Mouse (Mus musculus) forebrain, embryonic 15.5 days (tissue): Measurements from ENCODE around the gene Spred3. TPM values are rescaled to one million over a fixed set of nuclear protein-coding genes. Genes with fewer than 3 reads are reported as not detected.
A peak's percentile ranks its signal among the peaks of the same experiment; 100 is the strongest.
"Not testable (repeated sequence)": the region's sequence is repeated elsewhere in the genome, so short reads cannot be mapped to it uniquely, and the experiment has no call there.

Experiments
- ATAC-seq: fragments of 200-750 bp; cut with Nextera tagmentation; replicated peaks from 2 replicates; pipeline ENCODE4 v1.8.0; 2017; ENCODE audit warnings: mild to moderate bottlenecking, moderate TSS enrichment, moderate library complexity
- H3K27ac ChIP-seq: fragments of 300-500 bp; sonication (generic); replicated peaks from 2 replicates; pipeline ENCODE4 v1.5.1; 2015; ENCODE audit warnings: mild to moderate bottlenecking, inconsistent platforms
- H3K27me3 ChIP-seq: fragments of 300-500 bp; sonication (generic); 2 replicates; pipeline ENCODE4 v1.6.1; 2015; ENCODE audit warnings: inconsistent platforms
- H3K36me3 ChIP-seq: fragments of 300-500 bp; sonication (generic); 2 replicates; pipeline ENCODE4 v1.6.1; 2015; ENCODE audit warnings: mild to moderate bottlenecking, inconsistent platforms
- H3K4me1 ChIP-seq: fragments of 300-500 bp; sonication (generic); 2 replicates; pipeline ENCODE4 v1.6.1; 2015; ENCODE audit warnings: inconsistent platforms
- H3K4me2 ChIP-seq: fragments of 300-500 bp; sonication (generic); replicated peaks from 2 replicates; pipeline ENCODE4 v1.6.1; 2015; ENCODE audit warnings: mild to moderate bottlenecking, inconsistent platforms
- H3K4me3 ChIP-seq: fragments of 300-500 bp; sonication (generic); 2 replicates; pipeline ENCODE4 v1.5.1; 2015; ENCODE audit warnings: mild to moderate bottlenecking, inconsistent platforms
- H3K9ac ChIP-seq: fragments of 300-500 bp; sonication (generic); replicated peaks from 2 replicates; pipeline ENCODE4 v1.6.1; 2015; ENCODE audit warnings: mild to moderate bottlenecking, inconsistent platforms
- H3K9me3 ChIP-seq: fragments of 300-500 bp; sonication (generic); 2 replicates; pipeline ENCODE4 v1.6.1; 2016; ENCODE audit warnings: inconsistent platforms
- WGBS: fragments of 180-500 bp; shearing (Covaris S2); methylation state at CpG from one replicate; pipeline ENCODE4 v1.1.7; 2015; ENCODE audit warnings: mixed read lengths; 5-methylcytosine and 5-hydroxymethylcytosine counted together
- polyA plus RNA-seq: library from polyadenylated mRNA; unstranded; fragments of >200 nt; fragmentation: Nextera tagmentation; extraction: Ambion mirVana; gene quantifications from 2 replicates; pipeline ENCODE4 v1.2.1, GENCODE M21; 2015

Spred3 gene
- 6.4 TPM in 2 replicates for polyA plus RNA-seq

GRCm38 (mm10) chr7:29170066-29170754 lies at the start of gene Spred3, which contains the start of gene Ggn:
Spred3 (minus strand) TSS chr7:29170411.
Ggn (plus strand) TSS chr7:29170210.
- H3K9ac ChIP-seq = peak within 1 kb of the TSS; percentile 67
- under 1% methylated on average over 30 of the region's 30 CpGs for WGBS
- peak within 1 kb of the TSS; percentile 82 for H3K4me2 ChIP-seq
- peaks cover 40% of the 10 kb centered on the region for H3K4me1 ChIP-seq
- H3K4me3 ChIP-seq = peak within 1 kb of the TSS; percentile 83
- ATAC-seq = peak; percentile 47
- H3K27me3 ChIP-seq = peaks cover 37% of the 10 kb centered on the region
- peaks cover 25% of the 10 kb centered on the region for H3K36me3 ChIP-seq
- no peaks in the 10 kb centered on the region for H3K9me3 ChIP-seq
- peak within 1 kb of the TSS; percentile 86 for H3K27ac ChIP-seq

- no peak for ATAC-seq
- no peak overlapping the region for H3K27ac ChIP-seq
- WGBS = 47% methylated on average over 15 of the region's 15 CpGs
- H3K36me3 ChIP-seq = no peaks in the 10 kb centered on the region
- H3K4me1 ChIP-seq = peaks cover 15% of the 10 kb centered on the region
- H3K4me2 ChIP-seq = no peak overlapping the region
- H3K9ac ChIP-seq = no peak overlapping the region
- peaks cover 8% of the 10 kb centered on the region; the same call in 1 of the 2 replicates for H3K27me3 ChIP-seq
- H3K4me3 ChIP-seq = no peak overlapping the region
- H3K9me3 ChIP-seq = no peaks in the 10 kb centered on the region
Measured at GRCm38 (mm10) chr7:29214846-29215245, 44.6 kb upstream of the Spred3 start.

- Histone ChIP-seq H3K27ac (no peak overlapping the region), H3K27me3 (peaks cover 8% of the 10 kb centered on the region; the same call in 1 of the 2 replicates), H3K4me2 (no peak overlapping the region), H3K9me3 (no peaks in the 10 kb centered on the region), H3K36me3 (no peaks in the 10 kb centered on the region), H3K9ac (no peak overlapping the region), H3K4me1 (peaks cover 15% of the 10 kb centered on the region), H3K4me3 (no peak overlapping the region)
- ATAC-seq = no peak
- 69% methylated on average over 2 of the region's 2 CpGs for WGBS
Measured at GRCm38 (mm10) chr7:29214236-29214635, 44.0 kb upstream of the Spred3 start.

GRCm38 (mm10) chr7:29213675-29214082 lies 43.5 kb upstream of the Spred3 start, which contains the start of gene Catsperg1:
Catsperg1 (minus strand) TSS chr7:29214035.
- Histone ChIP-seq H3K4me3 (peak within 1 kb of the TSS; percentile 31), H3K9me3 (no peaks in the 10 kb centered on the region), H3K27me3 (peaks cover 8% of the 10 kb centered on the region; the same call in 1 of the 2 replicates), H3K27ac (0 out of 2 replicates have a peak within 1 kb of the TSS, but pooled peaks have one; percentile 23), H3K4me1 (peaks cover 15% of the 10 kb centered on the region), H3K36me3 (no peaks in the 10 kb centered on the region), H3K4me2 (peak within 1 kb of the TSS; percentile 46), H3K9ac (no peak within 1 kb of the TSS)
- ATAC-seq = peak; percentile 68
- 2% methylated on average over 20 of the region's 20 CpGs for WGBS

- Histone ChIP-seq H3K4me3 (peak overlapping the region; percentile 31), H3K4me2 (peak overlapping the region; percentile 46), H3K4me1 (peaks cover 15% of the 10 kb centered on the region)
- ATAC-seq = peak; percentile 51; the same call in 1 of the 2 replicates
- H3K36me3 ChIP-seq, H3K9me3 ChIP-seq, H3K9ac ChIP-seq, H3K27me3 ChIP-seq, H3K27ac ChIP-seq: not testable (repeated sequence)
- 18% methylated on average over 40 of the region's 40 CpGs for WGBS
Measured at GRCm38 (mm10) chr7:29212775-29213560, 42.8 kb upstream of the Spred3 start.

- WGBS = 15% methylated on average over 26 of the region's 26 CpGs
- 0 out of 2 replicates have a peak overlapping the region, but pooled peaks have one; percentile 46 for H3K4me2 ChIP-seq
Measured at GRCm38 (mm10) chr7:29212199-29212765, 42.1 kb upstream of the Spred3 start.

GRCm38 (mm10) chr7:29211415-29212198 lies 41.4 kb upstream of the Spred3 start:
- H3K4me2 ChIP-seq = peak overlapping the region; percentile 38
- 7% methylated on average over 34 of the region's 34 CpGs for WGBS
- H3K9me3 ChIP-seq = no peaks in the 10 kb centered on the region
- 0 out of 2 replicates have a peak, but pooled peaks have one; percentile 42 for ATAC-seq
- H3K27ac ChIP-seq = no peak overlapping the region
- peak overlapping the region; percentile 33 for H3K4me3 ChIP-seq
- no peaks in the 10 kb centered on the region for H3K36me3 ChIP-seq
- H3K9ac ChIP-seq = no peak overlapping the region
- peaks cover 8% of the 10 kb centered on the region; the same call in 1 of the 2 replicates for H3K27me3 ChIP-seq
- peaks cover 15% of the 10 kb centered on the region for H3K4me1 ChIP-seq

More at GRCm38 (mm10) chr7:29212199-29212765, 42.1 kb upstream of the Spred3 start:
- no peak overlapping the region for H3K9ac ChIP-seq
- no peak overlapping the region; the same call in 1 of the 2 replicates for H3K4me3 ChIP-seq
- no peaks in the 10 kb centered on the region for H3K36me3 ChIP-seq
- H3K27me3 ChIP-seq = peaks cover 8% of the 10 kb centered on the region; the same call in 1 of the 2 replicates
- H3K9me3 ChIP-seq = no peaks in the 10 kb centered on the region
- ATAC-seq = no peak
- no peak overlapping the region for H3K27ac ChIP-seq
- peaks cover 15% of the 10 kb centered on the region for H3K4me1 ChIP-seq

GRCm38 (mm10) chr7:29211013-29211412 lies 40.8 kb upstream of the Spred3 start:
- not testable (repeated sequence) for H3K9ac ChIP-seq, H3K9me3 ChIP-seq, H3K36me3 ChIP-seq, H3K27ac ChIP-seq, ATAC-seq, H3K27me3 ChIP-seq
- Histone ChIP-seq H3K4me2 (peak overlapping the region; percentile 38), H3K4me3 (peak overlapping the region; percentile 33; the same call in 1 of the 2 replicates), H3K4me1 (peaks cover 15% of the 10 kb centered on the region)
- WGBS = 30% methylated on average over 15 of the region's 15 CpGs

- Histone ChIP-seq H3K9me3 (no peaks in the 10 kb centered on the region), H3K27me3 (no peaks in the 10 kb centered on the region), H3K27ac (no peak overlapping the region), H3K4me1 (no peaks in the 10 kb centered on the region), H3K36me3 (no peaks in the 10 kb centered on the region), H3K9ac (no peak overlapping the region), H3K4me3 (no peak overlapping the region), H3K4me2 (no peak overlapping the region)
- no peak for ATAC-seq
- 83% methylated on average over 6 of the region's 6 CpGs for WGBS
Measured at GRCm38 (mm10) chr7:29202577-29202976, 32.4 kb upstream of the Spred3 start.

GRCm38 (mm10) chr7:29194230-29194629 lies 24.0 kb upstream of the Spred3 start:
- not testable (repeated sequence) for H3K27ac ChIP-seq, H3K36me3 ChIP-seq, H3K4me3 ChIP-seq, H3K4me2 ChIP-seq, H3K9me3 ChIP-seq, H3K4me1 ChIP-seq, ATAC-seq, H3K27me3 ChIP-seq, H3K9ac ChIP-seq
- WGBS = 84% methylated on average over 1 of the region's 1 CpGs

- H3K4me3 ChIP-seq, H3K36me3 ChIP-seq, H3K4me2 ChIP-seq, H3K27me3 ChIP-seq, H3K9ac ChIP-seq, H3K9me3 ChIP-seq, ATAC-seq: not testable (repeated sequence)
- WGBS = 91% methylated on average over 4 of the region's 4 CpGs
- peaks cover 19% of the 10 kb centered on the region for H3K4me1 ChIP-seq
- H3K27ac ChIP-seq = 0 out of 2 replicates have a peak overlapping the region, but pooled peaks have one; percentile 57
Measured at GRCm38 (mm10) chr7:29181323-29181722, 11.1 kb upstream of the Spred3 start.
